20 mouse cellular contexts compared by ENCODE assay signal in the genomic region with DNA sequence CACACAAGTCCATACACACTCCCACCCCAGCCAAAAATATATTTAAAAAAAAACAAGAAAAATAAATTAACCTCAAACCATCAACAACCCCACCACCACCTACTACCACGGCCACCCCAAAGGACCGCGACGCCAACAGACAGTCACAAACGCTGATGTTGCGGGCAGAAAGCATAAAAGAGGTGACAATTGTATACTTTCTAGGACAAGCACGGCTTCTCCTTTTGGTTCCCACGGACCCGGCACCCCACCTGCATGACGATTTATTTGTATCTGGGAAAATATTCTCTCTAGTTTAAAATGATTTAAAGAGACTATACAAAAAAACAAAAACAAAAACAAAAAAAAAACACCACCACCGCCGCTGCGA. TPM values are rescaled to one million over a fixed set of nuclear protein-coding genes. Genes with fewer than 3 reads are reported as not detected.
DNase-seq lines count a peak whose midpoint lies in the region; ATAC-seq lines count a peak whose summit lies in the region.
"Had no signal": no experiment of that assay in that cellular context is flagged by ENCODE, and none has a peak within 500 bp of the region (broad histone marks: within the 10 kb centered on the region; RNA-seq: fewer than 3 reads in every experiment).

No protein-coding gene starts in this region.

- H3K4me1 ChIP-seq in forebrain, embryonic 10.5 days, result peaks cover 98% of the 10 kb centered on the region
- H3K4me1 ChIP-seq in midbrain, embryonic 10.5 days, result peaks cover 71% of the 10 kb centered on the region

- no peaks in the 10 kb centered on the region for H3K9me3 ChIP-seq in forebrain, embryonic 10.5 days
- no peaks in the 10 kb centered on the region for H3K9me3 ChIP-seq in midbrain, embryonic 10.5 days (replicated peaks)
- H3K9me3 ChIP-seq: neural tube, embryonic 12.5 days; stomach, embryonic 15.5 days had no signal

- peaks cover 23% of the 10 kb centered on the region for H3K36me3 ChIP-seq in forebrain, embryonic 10.5 days (replicated peaks)
- no peaks in the 10 kb centered on the region for H3K36me3 ChIP-seq in midbrain, embryonic 10.5 days
- H3K36me3 ChIP-seq: neural tube, embryonic 12.5 days; stomach, embryonic 15.5 days had no signal

- H3K27me3 ChIP-seq in forebrain, embryonic 10.5 days (ENCODE audit: poor library complexity, severe bottlenecking), result peaks cover 100% of the 10 kb centered on the region
- peaks cover 100% of the 10 kb centered on the region for H3K27me3 ChIP-seq in midbrain, embryonic 10.5 days (ENCODE audit: low read depth, poor library complexity, severe bottlenecking)

- WGBS in forebrain, embryonic 10.5 days, result 2% methylated on average over 13 of the region's 13 CpGs
- WGBS in midbrain, embryonic 10.5 days, result 1% methylated on average over 13 of the region's 13 CpGs

- H3K27ac ChIP-seq in forebrain, embryonic 10.5 days, result peak overlapping the region; percentile 95
- H3K27ac ChIP-seq in midbrain, embryonic 10.5 days (replicated peaks), result peak overlapping the region; percentile 81; the same call in 1 of the 2 replicates
- H3K27ac ChIP-seq: heart, adult 2 months; neural tube, embryonic 12.5 days; stomach, embryonic 15.5 days had no signal

- H3K4me3 ChIP-seq in forebrain, embryonic 10.5 days, result peak overlapping the region; percentile 76
- H3K4me3 ChIP-seq in midbrain, embryonic 10.5 days, result peak overlapping the region; percentile 56
- H3K4me3 ChIP-seq: heart, adult 2 months; neural tube, embryonic 12.5 days; stomach, embryonic 15.5 days had no signal

- intact Hi-C loops in heart, postnatal 25 days (cut with DNase I), result no loop called here

- no peak for ATAC-seq in granulocyte monocyte progenitor cell, adult 5-6 weeks (replicated peaks; ENCODE audit: poor library complexity, severe bottlenecking)

- DNase-seq in heart, adult 11 months, result peak; percentile 66
- no peak for DNase-seq in heart, postnatal 25 days (ENCODE audit: low spot score)
- DNase-seq in R1 (ENCODE audit: low read depth, low spot score), result peak; percentile 7
- DNase-seq in forebrain, embryonic 10.5 days (ENCODE audit: extremely low spot score, low spot score), result no peak
- DNase-seq in midbrain, embryonic 10.5 days (ENCODE audit: low spot score), result no peak
- no peak for DNase-seq in gastrocnemius, adult 18-20 months (ENCODE audit: low spot score)
- DNase-seq in cerebellum, adult 11 months, result no peak
- DNase-seq: adrenal gland, postnatal 10 days; cerebellum, adult 2 months; heart, postnatal 14 days; liver; lung, adult 18-20 months; lung, postnatal 36 days; spleen, adult 18-20 months had no signal

RNA-seq across cellular contexts. Expression of a gene that starts 10.6 kb away (rescaled TPM):
- total RNA-seq in heart, postnatal 25 days (2021), result not detected
- 13.1 and 15.5 TPM in 2 replicates for polyA plus RNA-seq in forebrain, embryonic 10.5 days (2016; fragmentation: Nextera tagmentation; extraction: Ambion mirVana)
- polyA plus RNA-seq in midbrain, embryonic 10.5 days (2016; fragmentation: Nextera tagmentation; extraction: Ambion mirVana), result 4.0 and 7.9 TPM in 2 replicates
- total RNA-seq in gastrocnemius, adult 18-20 months (2021), result not detected
- not detected in 2 replicates for total RNA-seq in granulocyte monocyte progenitor cell, adult 5-6 weeks (2014; fragmentation: Nextera tagmentation)
- total RNA-seq in granulocyte monocyte progenitor cell, adult 5-6 weeks (2017), result not detected in 2 replicates
- total RNA-seq: adrenal gland, postnatal 10 days; heart, adult 2 months; heart, postnatal 14 days; MEL had no signal
- polyA plus RNA-seq: kidney, embryonic 14.5 days; neural tube, embryonic 12.5 days; stomach, embryonic 15.5 days had no signal

Comparison
In these comparisons a context has a peak if more than half of its experiments do, and no peak if none do; other contexts are left out.
1. DNase-seq: peak in heart, adult 11 months (single experiment) and R1 (single experiment); none in heart, postnatal 25 days (single experiment), forebrain, embryonic 10.5 days (single experiment), midbrain, embryonic 10.5 days (single experiment), gastrocnemius, adult 18-20 months (single experiment) and cerebellum, adult 11 months (single experiment).